Mouse (Mus musculus) CH12.LX (cell line): ENCODE results near the gene Mns1.

Source experiments
- CTCF ChIP-seq, 2 experiments: IDR thresholded peaks in 1 of 2; conservative IDR thresholded peaks in 1 of 2; 2 replicates each; pipeline ENCODE4 v1.5.1; 2011 to 2012; ENCODE audit warnings: low read depth in 2 of 2, low read length in 2 of 2, improper control_type of control experiment in 1 of 2, inconsistent platforms in 1 of 2, mild to moderate bottlenecking in 1 of 2, moderate library complexity in 1 of 2
- EP300 ChIP-seq: IDR thresholded peaks from 2 replicates; pipeline ENCODE4 v1.6.1; 2011; ENCODE audit warnings: low read length, improper control_type of control experiment
- MAFK ChIP-seq: IDR thresholded peaks from 2 replicates; pipeline ENCODE4 v1.6.1; 2011; ENCODE audit warnings: low read length, improper control_type of control experiment; ENCODE audit not compliant: insufficient replicate concordance
- NELFE ChIP-seq: IDR thresholded peaks from 2 replicates; pipeline ENCODE4 v1.6.1; 2011; ENCODE audit warnings: low read depth, low read length, improper control_type of control experiment
- POLR2A ChIP-seq: IDR thresholded peaks from 2 replicates; pipeline ENCODE4 v1.6.1; 2011; ENCODE audit warnings: low read depth, mild to moderate bottlenecking, improper control_type of control experiment, low read length
- TBP ChIP-seq: conservative IDR thresholded peaks from 2 replicates; pipeline ENCODE4 v1.6.1; 2011; ENCODE audit warnings: low read depth, low read length, improper control_type of control experiment
- TCF12 ChIP-seq: IDR thresholded peaks from 2 replicates; pipeline ENCODE4 v1.6.1; 2014; ENCODE audit warnings: low read depth, mild to moderate bottlenecking, inconsistent platforms, low read length, improper control_type of control experiment
- UBTF ChIP-seq: IDR thresholded peaks from 2 replicates; pipeline ENCODE4 v1.6.1; 2012; ENCODE audit warnings: low read depth, mild to moderate bottlenecking, inconsistent platforms, low read length, improper control_type of control experiment, moderate library complexity
- ZKSCAN1 ChIP-seq: IDR thresholded peaks from 2 replicates; pipeline ENCODE4 v1.6.1; 2012; ENCODE audit warnings: low read depth, inconsistent platforms, low read length, improper control_type of control experiment, borderline replicate concordance
- ZMIZ1 ChIP-seq: IDR thresholded peaks from 2 replicates; pipeline ENCODE4 v1.6.1; 2012; ENCODE audit warnings: low read depth, mild to moderate bottlenecking, inconsistent platforms, low read length, improper control_type of control experiment

DNA sequence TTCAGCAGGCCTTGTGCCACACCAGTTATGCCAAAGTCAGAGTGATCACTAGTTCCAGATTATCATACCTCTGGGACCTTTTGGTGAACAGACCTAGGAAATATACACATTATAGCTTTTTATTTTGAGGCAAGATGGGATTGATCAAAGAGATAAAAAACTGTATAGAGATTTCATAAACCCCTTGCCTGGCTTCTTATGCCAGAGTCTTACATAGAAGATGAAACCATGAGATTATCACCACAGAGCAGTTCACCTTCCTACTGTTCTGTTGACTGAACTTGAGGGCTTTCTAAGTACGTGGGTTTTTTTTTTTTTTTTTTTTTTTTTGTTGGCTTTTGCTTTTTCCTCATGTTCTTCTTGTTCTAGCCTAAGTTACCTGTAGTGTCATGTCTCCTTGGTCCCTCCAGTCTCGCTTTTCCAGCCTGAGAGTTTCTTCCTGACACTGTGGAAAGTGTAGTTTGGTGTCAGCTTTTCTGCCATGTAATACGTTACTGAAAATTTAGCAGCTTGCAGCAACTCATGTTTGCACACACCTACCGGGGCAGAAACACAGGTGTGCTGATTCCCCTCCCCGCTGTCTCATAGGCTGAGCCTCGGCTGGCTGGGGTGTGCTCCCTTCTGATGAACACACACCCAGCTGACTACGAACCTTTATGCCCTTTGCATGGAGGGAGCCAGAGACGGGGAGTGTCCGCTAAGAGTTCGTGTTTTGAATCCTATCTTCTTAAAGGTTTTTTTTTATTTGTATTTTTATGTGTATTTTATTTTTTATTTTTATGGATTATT, 4.3 kb downstream of the Mns1 start:
- TF ChIP-seq EP300 (no peak), ZMIZ1 (no peak), MAFK (no peak), NELFE (no peak), CTCF (conservative IDR thresholded peaks at IDR 0.05 in 1 of 2, IDR thresholded peaks at IDR 0.05 in 1 of 2; ENCODE audit: low read depth in 2 of 2, low read length in 2 of 2) (no peak), POLR2A (no peak), UBTF (no peak), TBP (no peak), TCF12 (no peak), ZKSCAN1 (no peak)
